Mouse (Mus musculus): ENCODE measurements at regions not wholly inside any gene's neighbourhood (a gene's known extent, or its start where the extent isn't known, plus 50 kb on each side); places are given as distances from the start of the nearest gene placed in this dataset.

- TF ChIP-seq ZC3H11A (IDR thresholded peaks at IDR 0.05; ENCODE audit: borderline replicate concordance, low read depth, low read length) = no peak
- TF ChIP-seq HCFC1 (IDR thresholded peaks at IDR 0.05; ENCODE audit: borderline replicate concordance, insufficient read depth, low read length) = no peak
- no peak for TF ChIP-seq MAFK (IDR thresholded peaks at IDR 0.05; ENCODE audit: insufficient read depth, low read depth, low read length)
Measured at GRCm38 (mm10) chr8:126210561-126210960, 87.8 kb upstream of the Slc35f3 start.
